Mouse (Mus musculus) liver, embryonic 15.5 days (tissue): ENCODE measurements around the gene Grxcr1. TPM values are rescaled to one million over a fixed set of nuclear protein-coding genes. Genes with fewer than 3 reads are reported as not detected.

Source experiments
- ATAC-seq: fragments of 200-750 bp; cut with Nextera tagmentation; 2 replicates; pipeline ENCODE4 v1.8.0; 2017; ENCODE audit warnings: moderate number of reproducible peaks, mild to moderate bottlenecking, moderate library complexity; ENCODE audit not compliant: insufficient read depth
- H3K27ac ChIP-seq: fragments of 300-500 bp; sonication (generic); replicated peaks from 2 replicates; pipeline ENCODE4 v1.5.1; 2015; ENCODE audit warnings: mild to moderate bottlenecking, inconsistent platforms
- H3K27me3 ChIP-seq: fragments of 300-500 bp; sonication (generic); 2 replicates; pipeline ENCODE4 v1.6.1; 2015; ENCODE audit warnings: mild to moderate bottlenecking, inconsistent platforms
- H3K36me3 ChIP-seq: fragments of 300-500 bp; sonication (generic); replicated peaks from 2 replicates; pipeline ENCODE4 v1.6.1; 2015; ENCODE audit warnings: moderate library complexity, mild to moderate bottlenecking, inconsistent platforms
- H3K4me1 ChIP-seq: fragments of 300-500 bp; sonication (generic); replicated peaks from 2 replicates; pipeline ENCODE4 v1.6.1; 2015; ENCODE audit warnings: inconsistent platforms
- H3K4me2 ChIP-seq: fragments of 300-500 bp; sonication (generic); 2 replicates; pipeline ENCODE4 v1.6.1; 2015; ENCODE audit warnings: moderate library complexity, mild to moderate bottlenecking, inconsistent platforms
- H3K4me3 ChIP-seq: fragments of 300-500 bp; sonication (generic); replicated peaks from 2 replicates; pipeline ENCODE4 v1.5.1; 2015; ENCODE audit warnings: mild to moderate bottlenecking, inconsistent platforms
- H3K9ac ChIP-seq: fragments of 300-500 bp; sonication (generic); 2 replicates; pipeline ENCODE4 v1.6.1; 2015; ENCODE audit warnings: moderate library complexity, mild to moderate bottlenecking, inconsistent platforms
- H3K9me3 ChIP-seq: fragments of 300-500 bp; sonication (generic); replicated peaks from 2 replicates; pipeline ENCODE4 v1.6.1; 2016; ENCODE audit warnings: inconsistent platforms
- WGBS: fragments of 180-500 bp; shearing (Covaris S2); methylation state at CpG from one replicate; pipeline ENCODE4 v1.1.7; 2015; ENCODE audit warnings: mixed read lengths; ENCODE audit not compliant: insufficient replicate concordance; 5-methylcytosine and 5-hydroxymethylcytosine counted together
- polyA plus RNA-seq: library from polyadenylated mRNA; unstranded; fragments of >200 nt; fragmentation: Nextera tagmentation; extraction: Ambion mirVana; gene quantifications from 2 replicates; pipeline ENCODE4 v1.2.1, GENCODE M21; 2015

Gene Grxcr1
- polyA plus RNA-seq, 1 experiment from 2014 or later: not detected

- Histone ChIP-seq H3K36me3 (no peaks in the 10 kb centered on the region), H3K4me3 (no peak overlapping the region), H3K9me3 (no peaks in the 10 kb centered on the region), H3K4me2 (no peak overlapping the region), H3K27me3 (no peaks in the 10 kb centered on the region), H3K9ac (no peak overlapping the region), H3K27ac (no peak overlapping the region), H3K4me1 (no peaks in the 10 kb centered on the region)
- no peak for ATAC-seq
- WGBS: 50% methylated on average over 2 of the region's 2 CpGs
Observed at GRCm38 (mm10) chr5:68033345-68033744, 1.7 kb downstream of the Grxcr1 start.

GRCm38 (mm10) chr5:68039077-68039476 lies 7.4 kb downstream of the Grxcr1 start:
- no peak overlapping the region for H3K9ac ChIP-seq
- ATAC-seq: no peak
- no peaks in the 10 kb centered on the region for H3K27me3 ChIP-seq
- 14% methylated on average over 2 of the region's 2 CpGs for WGBS
- H3K36me3 ChIP-seq: no peaks in the 10 kb centered on the region
- H3K9me3 ChIP-seq: no peaks in the 10 kb centered on the region
- no peaks in the 10 kb centered on the region for H3K4me1 ChIP-seq
- H3K4me2 ChIP-seq: no peak overlapping the region
- no peak overlapping the region for H3K4me3 ChIP-seq
- H3K27ac ChIP-seq: no peak overlapping the region

GRCm38 (mm10) chr5:68043339-68043738 lies 11.7 kb downstream of the Grxcr1 start:
- Histone ChIP-seq H3K9me3 (no peaks in the 10 kb centered on the region), H3K27me3 (no peaks in the 10 kb centered on the region), H3K9ac (no peak overlapping the region), H3K4me1 (no peaks in the 10 kb centered on the region), H3K27ac (no peak overlapping the region), H3K36me3 (no peaks in the 10 kb centered on the region), H3K4me2 (no peak overlapping the region), H3K4me3 (no peak overlapping the region)
- no peak for ATAC-seq
- WGBS: 76% methylated on average over 5 of the region's 5 CpGs

GRCm38 (mm10) chr5:68048783-68049182 lies 17.1 kb downstream of the Grxcr1 start:
- no peak overlapping the region for H3K4me3 ChIP-seq
- no peaks in the 10 kb centered on the region for H3K36me3 ChIP-seq
- ATAC-seq: no peak
- WGBS: 19% methylated on average over 4 of the region's 4 CpGs
- no peak overlapping the region for H3K27ac ChIP-seq
- no peaks in the 10 kb centered on the region for H3K9me3 ChIP-seq
- H3K27me3 ChIP-seq: no peaks in the 10 kb centered on the region
- H3K4me1 ChIP-seq: peaks cover 7% of the 10 kb centered on the region
- H3K9ac ChIP-seq: no peak overlapping the region
- no peak overlapping the region for H3K4me2 ChIP-seq

GRCm38 (mm10) chr5:68049536-68049935 lies 17.9 kb downstream of the Grxcr1 start:
- no peak for ATAC-seq

GRCm38 (mm10) chr5:68051101-68051500 lies 19.5 kb downstream of the Grxcr1 start:
- WGBS: 56% methylated on average over 5 of the region's 5 CpGs
- Histone ChIP-seq H3K9ac (no peak overlapping the region), H3K27ac (no peak overlapping the region), H3K4me1 (peaks cover 7% of the 10 kb centered on the region), H3K4me2 (no peak overlapping the region), H3K9me3 (no peaks in the 10 kb centered on the region), H3K4me3 (no peak overlapping the region), H3K36me3 (no peaks in the 10 kb centered on the region), H3K27me3 (no peaks in the 10 kb centered on the region)
- ATAC-seq: no peak

More at GRCm38 (mm10) chr5:68049536-68049935, 17.9 kb downstream of the Grxcr1 start:
- no peak overlapping the region for H3K27ac ChIP-seq
- no peaks in the 10 kb centered on the region for H3K36me3 ChIP-seq
- H3K9me3 ChIP-seq: no peaks in the 10 kb centered on the region
- no peaks in the 10 kb centered on the region for H3K27me3 ChIP-seq
- H3K9ac ChIP-seq: no peak overlapping the region
- no peak overlapping the region for H3K4me2 ChIP-seq
- WGBS: 20% methylated on average over 4 of the region's 4 CpGs
- no peak overlapping the region for H3K4me3 ChIP-seq
- H3K4me1 ChIP-seq: peaks cover 7% of the 10 kb centered on the region

GRCm38 (mm10) chr5:68057574-68057973 lies 25.9 kb downstream of the Grxcr1 start:
- 44% methylated on average over 3 of the region's 3 CpGs for whole genome bisulfite sequencing
- no peak overlapping the region for H3K27ac ChIP-seq
- no peak overlapping the region for H3K4me3 ChIP-seq
- no peak overlapping the region for H3K4me2 ChIP-seq
- no peaks in the 10 kb centered on the region for H3K36me3 ChIP-seq
- no peak overlapping the region for H3K9ac ChIP-seq
- no peaks in the 10 kb centered on the region for H3K9me3 ChIP-seq
- H3K4me1 ChIP-seq: no peaks in the 10 kb centered on the region
- no peaks in the 10 kb centered on the region for H3K27me3 ChIP-seq
- ATAC-seq: no peak

- ATAC-seq: no peak
- no peak overlapping the region for H3K4me2 ChIP-seq
- H3K9me3 ChIP-seq: no peaks in the 10 kb centered on the region
- H3K27me3 ChIP-seq: no peaks in the 10 kb centered on the region
- no peak overlapping the region for H3K9ac ChIP-seq
- H3K27ac ChIP-seq: no peak overlapping the region
- 54% methylated on average over 4 of the region's 4 CpGs for WGBS
- H3K4me1 ChIP-seq: no peaks in the 10 kb centered on the region
- H3K4me3 ChIP-seq: no peak overlapping the region
- no peaks in the 10 kb centered on the region for H3K36me3 ChIP-seq
Observed at GRCm38 (mm10) chr5:68068694-68069093, 37.1 kb downstream of the Grxcr1 start.

GRCm38 (mm10) chr5:68070308-68070707 lies 38.7 kb downstream of the Grxcr1 start:
- H3K4me2 ChIP-seq: no peak overlapping the region
- no peak overlapping the region for H3K4me3 ChIP-seq
- ATAC-seq: no peak
- no peaks in the 10 kb centered on the region for H3K27me3 ChIP-seq
- H3K36me3 ChIP-seq: no peaks in the 10 kb centered on the region
- H3K9ac ChIP-seq: no peak overlapping the region
- no peak overlapping the region for H3K27ac ChIP-seq
- H3K9me3 ChIP-seq: no peaks in the 10 kb centered on the region
- WGBS: 61% methylated on average over 3 of the region's 3 CpGs
- no peaks in the 10 kb centered on the region for H3K4me1 ChIP-seq

GRCm38 (mm10) chr5:68071857-68072256 lies 40.2 kb downstream of the Grxcr1 start:
- Histone ChIP-seq H3K4me2 (no peak overlapping the region), H3K4me3 (no peak overlapping the region), H3K9ac (no peak overlapping the region), H3K9me3 (no peaks in the 10 kb centered on the region), H3K36me3 (no peaks in the 10 kb centered on the region), H3K27ac (no peak overlapping the region), H3K4me1 (no peaks in the 10 kb centered on the region), H3K27me3 (no peaks in the 10 kb centered on the region)
- no peak for ATAC-seq
- 60% methylated on average over 4 of the region's 4 CpGs for WGBS

GRCm38 (mm10) chr5:68086535-68087098 lies 55.0 kb downstream of the Grxcr1 start:
- H3K4me3 ChIP-seq: no peak overlapping the region
- no peaks in the 10 kb centered on the region for H3K36me3 ChIP-seq
- WGBS: 51% methylated on average over 7 of the region's 7 CpGs
- no peaks in the 10 kb centered on the region for H3K27me3 ChIP-seq
- no peak overlapping the region for H3K9ac ChIP-seq
- no peaks in the 10 kb centered on the region for H3K9me3 ChIP-seq
- H3K27ac ChIP-seq: no peak overlapping the region
- H3K4me2 ChIP-seq: no peak overlapping the region
- no peak for ATAC-seq
- H3K4me1 ChIP-seq: no peaks in the 10 kb centered on the region

- H3K4me1 ChIP-seq: no peaks in the 10 kb centered on the region
- no peaks in the 10 kb centered on the region for H3K36me3 ChIP-seq
- H3K27me3 ChIP-seq: no peaks in the 10 kb centered on the region
- H3K27ac ChIP-seq: no peak overlapping the region
- no peak overlapping the region for H3K4me3 ChIP-seq
- H3K9me3 ChIP-seq: no peaks in the 10 kb centered on the region
- H3K4me2 ChIP-seq: no peak overlapping the region
- 59% methylated on average over 3 of the region's 3 CpGs for WGBS
- no peak overlapping the region for H3K9ac ChIP-seq
- no peak for ATAC-seq
Observed at GRCm38 (mm10) chr5:68087174-68087573, 55.5 kb downstream of the Grxcr1 start.
